Mouse (Mus musculus) adrenal gland, postnatal 14 days (tissue): ENCODE data around the gene Anapc11. TPM values are rescaled to one million over a fixed set of nuclear protein-coding genes. Genes with fewer than 3 reads are reported as not detected.
"Not testable (repeated sequence)": the region's sequence is repeated elsewhere in the genome, so short reads cannot be mapped to it uniquely, and the experiment has no call there.

Experiments
- DNase-seq: peaks from one replicate; pipeline ENCODE4 v3.0.0; 2021; ENCODE audit warnings: mixed read lengths
- total RNA-seq: library from RNA; stranded (reverse); gene quantifications from 2 replicates; pipeline ENCODE4 v1.2.3, GENCODE M21; 2021

Anapc11 gene
- total RNA-seq, 1 experiment from 2014 or later, result 68.3 TPM

- no peak for DNase-seq
These were observed 24.0 kb upstream of the Anapc11 start for GRCm38 (mm10) chr11:120574278-120574600.

- no peak for DNase-seq
These were observed 23.2 kb upstream of the Anapc11 start for GRCm38 (mm10) chr11:120575046-120575445.

GRCm38 (mm10) chr11:120575940-120576339 is 22.3 kb upstream of the Anapc11 start:
- no peak for DNase-seq

GRCm38 (mm10) chr11:120576365-120576981 is 21.7 kb upstream of the Anapc11 start:
- DNase-seq, result no peak

- peak; percentile 52 for DNase-seq
These were observed 20.8 kb upstream of the Anapc11 start for GRCm38 (mm10) chr11:120577211-120578023.

- DNase-seq, result peak; percentile 14
These were observed 20.1 kb upstream of the Anapc11 start for GRCm38 (mm10) chr11:120578024-120578693.

GRCm38 (mm10) chr11:120578694-120579243 is 19.5 kb upstream of the Anapc11 start:
- DNase-seq, result peak; percentile 21

GRCm38 (mm10) chr11:120579316-120580107 is 18.7 kb upstream of the Anapc11 start:
- DNase-seq, result peak; percentile 81

GRCm38 (mm10) chr11:120580190-120580589 is 18.0 kb upstream of the Anapc11 start:
- DNase-seq, result peak; percentile 12

- DNase-seq, result peak; percentile 51
These were observed 17.3 kb upstream of the Anapc11 start for GRCm38 (mm10) chr11:120580871-120581331.

DNA sequence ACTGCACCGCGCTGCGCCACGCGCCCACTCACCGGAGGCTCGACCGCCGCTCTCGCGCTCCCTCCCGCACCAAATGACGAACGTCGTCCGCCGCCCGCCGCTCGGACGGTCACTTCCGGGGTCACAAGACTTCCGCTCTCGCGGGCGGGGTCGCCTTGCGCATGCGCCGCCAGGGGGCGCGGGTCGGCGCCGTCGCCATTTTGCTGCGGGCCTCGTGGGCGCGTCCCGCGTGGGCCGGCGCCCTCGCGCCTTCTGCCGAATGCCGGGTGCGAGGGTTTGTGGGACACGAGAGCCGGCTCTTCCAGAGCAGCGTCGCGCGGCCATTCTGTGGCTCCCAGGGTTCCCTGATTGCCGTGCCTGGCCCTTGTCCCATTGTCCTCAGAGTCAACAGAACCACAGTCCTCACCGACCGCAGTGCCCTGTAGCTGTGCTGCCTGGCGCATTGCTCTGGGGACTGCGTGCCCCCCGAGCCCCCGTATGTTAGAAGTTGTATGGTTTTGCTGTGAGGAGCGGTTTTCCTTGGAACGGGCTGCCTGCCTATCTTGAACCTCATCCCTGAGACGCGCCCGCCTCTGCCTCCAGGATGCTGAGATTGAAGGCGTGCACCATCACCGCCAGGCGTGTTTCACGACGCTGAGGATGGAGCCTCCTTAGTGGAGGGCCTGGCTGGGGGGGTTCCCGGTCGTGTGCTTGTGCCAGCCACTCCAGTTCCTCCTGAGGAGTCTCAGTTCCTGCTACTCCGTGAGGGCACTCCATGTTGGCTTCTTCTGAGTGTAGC is 16.5 kb upstream of the Anapc11 start, which contains the start of gene Arhgdia:
Gene Arhgdia, minus strand, starts transcription at position 135 of the 778 bp plus-strand sequence.
- DNase-seq, result peak; percentile 95

GRCm38 (mm10) chr11:120582268-120582981 is 15.8 kb upstream of the Anapc11 start:
- peak; percentile 53 for DNase-seq

GRCm38 (mm10) chr11:120582982-120583293 is 15.3 kb upstream of the Anapc11 start:
- not testable (repeated sequence) for DNase-seq

DNA sequence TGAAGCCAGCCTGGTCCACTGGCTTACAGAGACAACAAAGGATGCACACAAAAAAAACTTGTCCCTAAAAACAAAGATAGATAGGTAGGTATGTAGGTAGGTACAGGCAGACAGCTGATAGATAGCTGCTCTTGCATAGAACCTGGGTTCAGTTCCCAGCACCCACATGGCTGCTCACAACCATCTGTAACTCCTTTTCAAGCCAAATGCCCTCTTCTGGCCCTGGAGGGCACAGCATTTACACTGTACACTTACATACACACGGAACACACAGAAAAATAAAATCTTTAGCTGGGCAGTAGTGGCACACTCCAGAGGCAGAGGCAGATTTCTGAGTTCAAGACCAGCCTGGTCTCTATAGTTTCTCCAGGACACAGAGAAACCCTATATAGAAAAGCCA is 14.3 kb upstream of the Anapc11 start:
- DNase-seq, result no peak

DNA sequence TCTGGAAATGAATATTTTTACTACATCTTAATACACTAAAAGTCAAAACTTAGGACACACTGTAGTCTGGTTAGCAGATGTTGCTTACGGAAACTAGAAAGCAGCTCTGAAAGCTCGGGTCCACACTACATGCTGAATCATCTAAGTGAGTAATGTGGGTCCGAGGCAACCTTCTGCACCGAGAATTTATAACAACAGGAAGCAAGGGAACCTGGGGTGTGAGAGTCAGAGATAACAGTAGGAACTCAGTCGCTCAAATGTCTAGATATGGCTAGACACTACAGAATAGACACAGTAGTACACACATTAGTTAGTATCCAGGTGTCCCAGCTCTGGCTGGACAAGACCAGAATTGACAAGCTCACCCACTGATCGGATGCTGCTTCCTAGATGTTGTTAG is 9.7 kb upstream of the Anapc11 start:
- DNase-seq, result no peak

DNA sequence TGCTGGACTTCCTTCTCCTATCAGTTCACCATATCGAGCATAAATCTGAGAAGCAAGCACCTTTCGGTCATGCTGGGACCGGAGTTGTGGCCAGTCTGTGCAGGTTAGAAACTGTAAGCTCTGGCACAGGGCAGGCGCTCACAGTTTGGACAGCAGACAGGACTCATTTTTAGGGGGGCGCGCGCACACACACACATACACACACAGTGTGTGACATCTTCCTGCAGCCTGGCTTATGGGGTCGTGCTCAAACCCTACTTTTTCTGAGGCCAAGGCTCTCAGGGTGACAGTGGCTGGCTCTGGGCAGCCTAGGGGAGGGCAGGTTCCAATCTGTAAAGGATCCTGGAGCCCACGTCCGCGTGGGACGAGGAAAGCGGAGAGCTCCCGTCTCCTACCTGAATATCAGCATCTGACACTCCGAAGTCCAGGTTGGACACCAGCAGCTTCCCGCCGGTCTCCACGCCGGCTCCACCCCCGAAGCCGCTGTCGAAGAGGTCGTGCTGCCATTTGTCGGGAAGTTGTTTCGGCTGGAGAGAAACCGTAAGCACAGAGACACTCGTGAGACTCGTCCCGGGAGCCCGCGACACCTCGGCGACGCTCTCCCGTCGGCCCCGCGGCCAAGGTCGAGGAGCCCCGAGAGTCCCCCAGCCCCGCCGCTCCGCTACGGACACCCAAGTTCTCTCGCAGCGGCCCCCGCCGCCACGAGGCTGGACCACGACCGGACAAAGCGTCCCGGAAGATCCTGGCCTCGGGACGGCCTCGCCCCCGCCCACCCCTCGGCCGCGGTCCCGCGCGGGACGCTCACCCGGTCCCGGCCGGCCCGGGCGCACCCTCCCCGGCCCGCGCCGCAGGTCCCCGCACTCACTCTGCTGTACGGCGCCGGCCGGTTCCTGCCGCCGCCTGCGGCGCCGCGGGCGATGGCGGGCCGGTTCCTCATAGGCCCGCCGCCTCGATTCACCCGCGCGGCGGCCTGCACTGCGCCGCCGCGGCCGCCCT is 683 bp upstream of the Anapc11 start:
- peak; percentile 53 for DNase-seq

GRCm38 (mm10) chr11:120598990-120599549 is 849 bp downstream of the Anapc11 start:
- DNase-seq, result no peak

GRCm38 (mm10) chr11:120600716-120601115 is 2.5 kb downstream of the Anapc11 start:
- no peak for DNase-seq

GRCm38 (mm10) chr11:120603545-120603944 is 5.3 kb downstream of the Anapc11 start:
- no peak for DNase-seq
